Mouse (Mus musculus) cerebellum, adult 11-12 months (tissue): ENCODE measurements around the gene Olfr507.
"Not testable (repeated sequence)": the region's sequence is repeated elsewhere in the genome, so short reads cannot be mapped to it uniquely, and the experiment has no call there.

Experiments
- DNase-seq: peaks from one replicate; pipeline ENCODE4 v3.0.0; 2022

The Olfr507 gene

DNA sequence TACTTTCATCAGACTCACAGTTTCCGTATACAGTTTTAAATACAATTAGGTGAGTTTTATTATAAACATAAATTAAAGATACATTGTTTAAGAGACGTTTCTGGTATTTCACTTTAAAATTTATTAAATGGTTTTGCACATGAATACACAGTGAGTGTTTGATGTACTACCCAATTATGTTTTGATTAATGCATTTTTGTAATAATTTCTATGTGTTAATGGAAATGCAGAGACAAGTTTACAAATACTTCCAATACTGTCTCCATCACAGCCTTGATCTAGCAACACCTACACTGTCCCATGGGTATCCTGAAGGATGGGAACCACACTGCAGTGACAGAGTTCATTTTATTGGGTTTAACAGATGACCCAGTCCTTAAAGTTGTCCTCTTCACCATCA, at the start of gene Olfr507:
Olfr507 (plus strand) TSS at position 301 of the 400 bp plus-strand sequence.
- DNase-seq: no peak

DNA sequence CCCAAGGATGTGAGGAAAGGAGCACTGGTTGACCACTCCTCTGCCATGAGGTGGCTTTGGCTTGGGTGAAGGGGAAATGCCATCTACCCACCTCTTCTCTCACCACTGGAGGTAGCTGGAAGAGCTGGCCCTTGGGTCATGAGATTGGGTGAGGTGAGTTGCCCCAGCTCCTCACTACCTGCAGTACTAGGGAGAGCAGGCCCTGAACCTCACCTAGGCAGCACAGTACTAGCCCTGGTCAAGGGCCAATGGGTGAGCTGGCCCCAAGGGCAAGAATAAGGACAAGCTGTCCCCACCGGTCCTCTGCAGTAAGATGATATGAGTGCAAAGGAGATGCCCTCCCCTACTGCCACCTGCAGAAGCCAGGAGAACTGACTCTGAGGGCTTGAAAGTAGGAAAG, 31.8 kb upstream of the Olfr507 start:
- no peak for DNase-seq

DNA sequence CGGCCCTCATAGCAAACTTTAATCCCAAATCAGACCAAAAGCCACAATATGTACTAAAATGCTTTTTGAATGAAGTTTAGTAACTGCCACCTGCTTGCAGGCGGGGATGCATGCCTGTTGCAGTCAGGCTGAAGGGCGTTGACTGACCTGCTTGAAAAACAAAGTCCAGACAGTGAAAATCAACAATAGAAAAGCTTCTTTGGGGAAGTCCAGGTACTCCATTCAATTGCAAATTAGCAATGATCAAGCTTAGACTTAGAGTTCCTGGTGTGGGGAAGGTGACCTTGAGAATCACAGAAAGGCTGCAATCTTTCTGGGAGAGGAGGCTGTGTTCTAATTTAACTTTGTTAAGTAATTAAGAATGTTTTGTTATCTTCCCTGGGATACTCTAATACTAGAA, 19.7 kb upstream of the Olfr507 start:
- not testable (repeated sequence) for DNase-seq

DNA sequence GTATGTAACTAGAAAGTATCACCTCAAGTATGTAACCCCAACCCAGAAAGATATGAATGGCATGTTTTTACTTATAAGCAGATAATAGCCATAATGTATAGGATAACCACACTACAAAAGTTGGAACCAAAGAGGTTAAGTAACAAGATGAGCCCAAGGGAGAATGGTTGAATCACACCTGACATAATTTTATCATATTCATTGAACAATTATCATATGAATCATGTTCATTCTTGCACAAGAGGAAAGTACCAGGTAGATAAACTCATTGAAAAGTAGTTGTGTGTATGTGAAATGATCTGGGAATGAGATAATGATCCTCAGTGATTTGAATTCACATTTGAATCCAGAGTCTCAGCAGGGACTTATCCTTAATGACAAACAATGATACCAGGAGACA, 11.1 kb upstream of the Olfr507 start, which contains the start of gene Olfr506:
Olfr506 (plus strand) TSS at position 301 of the 400 bp plus-strand sequence.
- DNase-seq: no peak

DNA sequence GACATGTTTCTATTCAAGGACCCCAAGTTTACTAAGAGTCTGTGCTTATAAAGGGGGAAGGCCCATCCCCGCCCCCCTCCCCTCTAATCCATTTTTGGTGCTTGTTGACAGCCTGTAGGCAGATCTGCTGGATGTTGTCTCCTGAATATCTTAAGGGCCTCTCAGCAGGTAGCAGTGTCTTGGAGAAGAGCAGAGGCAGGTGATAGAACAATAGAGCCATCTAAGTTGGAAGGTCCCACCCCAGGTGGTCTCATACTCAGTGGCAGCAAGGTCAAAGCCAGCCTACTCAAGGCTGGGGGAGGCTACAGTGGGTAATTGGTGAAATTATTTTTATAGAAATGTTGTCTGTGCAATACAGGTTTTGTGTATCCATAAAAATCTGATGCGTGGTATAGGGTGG, 7.5 kb upstream of the Olfr507 start:
- DNase-seq: no peak

DNA sequence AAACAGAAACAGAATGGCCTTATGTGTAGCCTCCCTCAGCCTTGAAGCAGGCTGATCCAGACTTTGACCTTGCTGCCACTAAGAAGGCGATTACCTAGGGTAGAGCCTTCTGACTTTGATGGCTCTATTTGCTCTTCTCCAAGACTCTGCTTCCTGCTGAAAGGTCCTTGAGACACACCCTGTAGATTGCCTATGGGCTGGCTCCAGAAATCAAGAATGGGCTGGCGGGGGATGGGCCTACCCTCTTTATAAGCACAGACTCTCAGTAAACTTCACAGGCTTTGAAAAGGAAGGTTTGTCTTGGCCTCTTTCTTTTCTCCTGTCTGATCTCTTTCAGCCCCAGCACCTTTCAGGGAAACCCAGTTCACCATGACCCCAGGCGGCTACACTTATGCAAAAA, 4.8 kb upstream of the Olfr507 start:
- DNase-seq: not testable (repeated sequence)

DNA sequence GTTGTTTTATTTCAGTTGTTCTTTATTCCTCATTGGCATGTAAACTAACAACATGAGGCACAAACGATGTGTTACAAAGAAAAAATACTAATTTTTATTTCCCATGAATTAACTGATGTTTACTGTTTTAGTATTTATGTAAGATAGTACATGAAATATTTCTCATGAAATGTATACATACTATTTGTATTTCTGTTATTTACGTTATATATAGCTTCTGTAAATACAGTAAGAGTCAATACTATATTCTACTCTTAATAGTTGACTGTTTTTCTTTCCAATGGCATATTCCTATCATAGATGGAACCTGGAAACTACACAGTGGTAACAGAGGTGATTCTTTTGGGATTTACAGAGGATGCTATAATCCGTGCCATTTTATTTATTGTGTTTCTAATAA, 8.1 kb downstream of the Olfr507 start, which contains the start of gene Olfr508:
Olfr508 (plus strand) TSS at position 301 of the 400 bp plus-strand sequence.
- no peak for DNase-seq

DNA sequence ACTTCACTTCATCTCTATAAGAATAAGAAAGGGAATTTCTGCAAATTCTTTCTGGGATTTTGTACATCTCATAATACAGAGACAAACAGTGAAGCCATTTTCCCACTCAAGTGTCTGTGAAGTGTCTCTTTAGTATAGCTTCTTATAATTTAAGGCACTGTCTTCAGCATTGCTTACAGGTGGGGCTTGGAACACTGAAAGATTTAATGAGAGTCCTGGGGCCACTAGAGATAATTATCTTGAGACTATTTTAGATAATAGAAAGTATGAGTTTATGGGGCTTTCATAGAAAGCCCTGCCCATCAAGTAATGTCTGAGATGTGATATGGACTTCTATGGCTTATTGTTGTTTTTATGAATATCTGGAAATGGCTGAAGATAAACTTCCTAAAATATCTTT, 30.2 kb downstream of the Olfr507 start, which contains the start of gene Olfr509:
Olfr509 (minus strand) TSS at position 101 of the 400 bp plus-strand sequence.
- no peak for DNase-seq

DNA sequence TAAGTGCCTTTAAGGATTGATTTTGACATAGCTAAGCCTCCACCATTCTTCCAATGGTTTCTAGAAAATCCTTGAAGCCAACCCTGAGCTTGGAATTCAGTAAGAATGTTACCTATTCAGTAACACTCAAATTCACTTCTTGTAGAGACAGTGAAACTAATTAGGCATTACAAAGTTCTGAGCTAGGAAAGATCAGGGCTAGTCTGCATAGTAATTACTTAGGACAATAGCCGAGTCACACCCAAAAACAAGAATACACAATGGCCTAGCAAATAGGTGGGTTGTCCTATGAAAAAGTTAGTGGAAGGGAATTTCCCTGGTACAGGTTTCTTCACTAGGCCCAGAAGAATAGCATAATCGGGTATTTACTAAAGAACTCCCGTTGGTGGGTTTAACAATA, 40.8 kb downstream of the Olfr507 start:
- no peak for DNase-seq

DNA sequence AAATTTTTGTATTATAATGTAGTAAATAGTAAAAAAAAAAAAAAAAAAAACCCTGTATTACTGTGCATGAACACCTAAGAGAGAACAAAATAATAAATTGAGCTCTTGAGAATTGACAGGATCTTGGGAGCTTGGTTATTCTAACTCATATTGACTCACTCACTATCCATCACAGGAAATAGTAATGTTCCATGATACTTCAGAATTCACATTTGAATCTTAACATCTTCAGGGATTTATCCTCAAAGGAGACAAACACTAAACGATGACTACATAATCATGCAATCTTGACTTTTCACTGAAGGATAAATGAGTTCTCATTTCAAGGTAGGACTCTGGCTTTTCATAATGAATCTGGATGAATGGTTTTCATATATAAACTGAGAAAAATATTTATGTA, 44.5 kb downstream of the Olfr507 start, which contains the start of gene Olfr510:
Olfr510 (plus strand) TSS at position 301 of the 400 bp plus-strand sequence.
- no peak for DNase-seq

DNA sequence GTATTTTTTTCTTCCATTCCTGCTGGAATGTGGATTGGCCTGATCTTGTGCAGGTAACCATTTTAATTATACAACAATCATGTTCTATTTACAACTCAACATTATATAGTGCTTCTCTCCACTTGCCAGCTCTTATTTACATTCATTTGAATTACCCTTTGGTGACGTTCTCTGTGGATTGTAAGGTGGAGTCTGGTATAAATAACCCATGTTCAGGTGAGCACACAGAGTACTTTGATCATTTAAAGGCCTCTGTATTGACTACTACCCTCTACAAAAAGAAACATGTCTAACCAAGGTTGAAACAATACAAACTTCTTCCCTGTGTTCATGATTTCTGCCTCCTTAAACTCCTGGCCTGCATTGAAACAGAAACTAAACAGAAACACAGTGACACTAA, 49.4 kb downstream of the Olfr507 start:
- DNase-seq: no peak
